Mouse (Mus musculus): ENCODE data around the gene E130114P18Rik.

Gene E130114P18Rik

DNA sequence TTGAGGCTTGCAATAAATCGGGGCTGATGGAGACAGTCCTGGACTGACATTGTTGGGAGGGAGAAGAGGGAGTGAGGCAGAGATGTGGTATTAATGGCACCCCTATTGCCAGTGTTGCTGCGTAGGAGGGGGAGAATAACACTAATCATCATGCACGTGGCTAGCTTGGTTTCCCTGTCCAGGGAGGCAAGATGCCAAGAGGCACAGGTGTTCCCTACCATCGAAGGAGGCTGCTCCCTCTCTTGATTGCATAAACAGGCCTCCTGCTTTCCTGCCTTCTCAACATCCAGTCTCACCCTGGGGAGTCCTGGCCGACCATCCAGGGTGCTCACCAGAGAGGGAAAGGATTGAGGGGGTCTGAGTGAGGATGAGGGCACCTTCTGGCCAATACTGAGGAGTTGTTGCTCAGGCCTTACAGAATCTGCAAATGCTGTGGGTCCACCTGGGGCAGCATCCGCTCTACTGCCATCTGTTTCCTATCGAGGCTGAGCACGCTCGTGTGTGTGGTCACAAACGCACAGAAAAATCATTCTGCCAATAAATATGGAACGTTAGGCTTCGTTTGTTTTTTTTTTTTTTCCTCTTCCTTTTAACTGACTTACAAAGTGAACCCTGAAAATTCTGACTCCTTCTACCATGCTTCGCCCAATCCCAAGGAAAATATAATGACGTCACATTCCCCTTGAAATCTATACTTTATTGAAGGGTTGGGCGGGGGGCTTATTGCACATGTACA is 130.0 kb downstream of the E130114P18Rik start:
- no peak for DNase-seq (ENCODE audit: low read depth)

DNA sequence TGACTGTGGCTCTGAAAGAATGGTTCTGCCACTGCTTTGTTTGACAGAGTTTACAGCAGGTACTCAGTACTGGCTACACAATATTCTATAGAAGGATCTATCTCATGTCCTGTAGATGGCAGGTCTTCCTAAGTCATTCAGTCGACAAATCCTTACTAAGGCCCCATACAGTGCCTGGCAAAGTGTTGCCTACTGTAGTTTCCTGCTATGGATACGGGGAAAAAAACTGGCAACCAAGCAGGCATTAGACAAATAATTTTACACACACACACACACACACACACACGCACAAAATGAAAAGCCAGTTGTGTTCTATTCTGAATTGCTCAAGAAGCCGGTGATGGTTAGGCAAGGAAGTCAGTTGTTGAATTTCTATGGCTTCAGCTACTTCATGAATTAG is 130.6 kb downstream of the E130114P18Rik start:
- no peak for DNase-seq (ENCODE audit: low read depth)

DNA sequence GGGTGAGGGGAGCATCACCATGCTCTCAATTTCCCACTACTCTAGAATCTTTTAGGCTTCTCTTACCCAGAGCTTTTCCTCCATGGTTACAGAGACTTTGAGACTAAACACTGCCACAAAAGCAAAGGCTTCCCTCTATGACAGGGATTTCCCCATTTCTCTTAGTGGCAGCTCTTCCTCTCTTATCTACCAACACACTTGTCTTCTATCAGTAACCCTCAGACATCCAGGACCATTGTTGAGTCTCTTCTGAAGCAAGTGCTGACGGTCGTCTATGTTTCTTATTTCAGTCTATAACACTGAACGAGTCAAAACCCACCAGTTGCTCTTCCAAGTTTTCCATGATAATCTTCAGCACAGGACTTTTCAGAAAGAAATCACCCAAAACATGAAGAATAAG is 137.5 kb downstream of the E130114P18Rik start:
- no peak for DNase-seq (ENCODE audit: low read depth)

- no peak for DNase-seq (ENCODE audit: low read depth)
These were observed 141.3 kb downstream of the E130114P18Rik start for GRCm38 (mm10) chr4:97636569-97636968.

GRCm38 (mm10) chr4:97635757-97636292 is 142.1 kb downstream of the E130114P18Rik start:
- DNase-seq (ENCODE audit: low read depth): no peak

GRCm38 (mm10) chr4:97635296-97635755 is 142.6 kb downstream of the E130114P18Rik start:
- DNase-seq (ENCODE audit: low read depth): no peak

- no peak for DNase-seq (ENCODE audit: low read depth)
These were observed 148.8 kb downstream of the E130114P18Rik start for GRCm38 (mm10) chr4:97628881-97629605.

DNA sequence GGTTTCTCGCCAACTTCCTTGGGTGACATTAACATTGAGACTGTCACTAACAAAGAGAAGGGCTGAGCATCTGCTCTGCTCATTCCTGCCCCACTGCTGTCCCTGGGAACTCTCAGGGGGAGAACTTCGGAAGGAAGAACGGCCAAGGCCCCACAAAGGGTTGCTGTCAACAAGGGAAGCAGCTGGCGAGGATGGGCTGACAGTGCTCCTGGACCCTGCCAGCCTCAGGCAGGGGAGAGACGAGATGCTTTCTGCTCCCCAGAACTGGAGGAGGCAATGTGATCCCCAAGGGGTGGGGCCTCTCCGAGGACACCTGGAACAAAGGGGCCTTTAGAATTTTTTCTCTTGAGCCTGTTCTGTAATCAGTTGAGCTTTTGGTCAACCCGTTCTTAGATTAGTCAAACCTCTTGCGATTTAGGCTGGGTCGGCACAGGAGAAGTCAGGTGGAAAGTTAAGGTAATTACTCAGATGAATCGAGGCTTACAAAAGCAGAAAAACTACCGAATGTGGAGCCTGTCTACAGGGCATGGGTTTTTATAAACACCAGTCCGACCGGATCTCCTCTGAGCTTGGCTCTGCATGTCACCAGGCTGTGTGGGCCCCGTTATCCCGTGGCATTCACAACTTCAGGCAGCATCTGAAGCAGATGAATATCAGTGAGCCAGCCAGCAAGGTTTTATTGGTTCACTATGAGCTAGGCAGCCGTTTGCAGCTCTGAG is 151.7 kb downstream of the E130114P18Rik start:
- DNase-seq (ENCODE audit: low read depth): no peak

- DNase-seq (ENCODE audit: low read depth): peak; percentile 7
These were observed 154.7 kb downstream of the E130114P18Rik start for GRCm38 (mm10) chr4:97623165-97623564.

- no peak for DNase-seq (ENCODE audit: low read depth)
These were observed 156.1 kb downstream of the E130114P18Rik start for GRCm38 (mm10) chr4:97621731-97622130.

DNA sequence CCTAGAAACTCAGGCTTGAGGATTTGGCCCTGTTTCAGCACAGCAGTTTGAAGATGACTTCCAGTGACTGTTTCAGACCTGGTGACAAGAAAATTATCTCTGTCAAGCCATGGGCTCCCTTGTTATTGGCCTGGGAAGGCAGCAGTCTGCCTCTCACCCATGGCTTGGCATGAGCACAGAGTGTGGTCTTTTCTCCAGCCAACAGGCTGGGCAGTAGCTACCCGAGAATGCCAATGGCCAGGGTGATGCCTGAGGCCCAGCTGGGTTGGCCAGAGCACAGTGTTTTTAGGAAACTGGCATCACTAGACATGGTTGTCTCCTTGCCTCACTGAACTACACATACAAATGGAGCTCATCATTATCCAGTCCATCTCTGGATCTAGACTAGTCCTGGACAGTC is 157.5 kb downstream of the E130114P18Rik start:
- no peak for DNase-seq (ENCODE audit: low read depth)

DNA sequence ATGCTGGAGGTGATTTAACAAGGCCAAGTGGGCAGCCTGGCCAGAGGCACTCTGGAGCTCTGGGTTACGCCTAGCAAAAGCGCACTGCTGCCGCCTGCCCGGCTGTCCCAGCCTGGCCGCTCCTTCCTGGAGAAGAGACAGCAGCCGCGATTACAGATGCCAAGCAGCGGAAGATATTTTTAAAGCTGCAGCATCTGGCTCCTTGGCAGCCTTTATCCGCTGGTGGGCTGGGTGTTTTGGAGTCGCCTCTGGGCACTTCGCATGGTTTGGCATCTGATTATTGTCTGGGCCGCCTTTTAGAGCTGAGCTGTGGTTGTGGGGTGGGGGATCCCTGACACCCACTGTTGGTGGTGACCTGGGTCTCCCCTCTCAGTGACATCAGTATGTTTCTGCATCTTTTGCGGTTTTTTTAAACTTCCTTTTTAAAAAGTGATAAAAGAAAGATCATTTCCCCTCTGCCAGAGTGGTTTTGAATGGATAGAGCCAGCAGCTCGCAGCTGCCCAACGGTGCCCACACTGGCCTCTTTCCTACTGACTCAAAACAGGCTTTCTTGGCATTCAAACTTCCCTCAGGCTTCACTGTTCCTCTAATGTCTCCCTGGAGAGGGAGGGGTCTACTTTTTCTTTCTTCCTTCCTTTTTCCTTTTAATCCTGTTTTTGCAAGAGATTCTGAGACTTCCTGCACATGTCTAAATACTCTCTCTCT is 159.1 kb downstream of the E130114P18Rik start:
- DNase-seq (ENCODE audit: low read depth): no peak

GRCm38 (mm10) chr4:97615031-97615430 is 162.8 kb downstream of the E130114P18Rik start:
- no peak for DNase-seq (ENCODE audit: low read depth)

DNA sequence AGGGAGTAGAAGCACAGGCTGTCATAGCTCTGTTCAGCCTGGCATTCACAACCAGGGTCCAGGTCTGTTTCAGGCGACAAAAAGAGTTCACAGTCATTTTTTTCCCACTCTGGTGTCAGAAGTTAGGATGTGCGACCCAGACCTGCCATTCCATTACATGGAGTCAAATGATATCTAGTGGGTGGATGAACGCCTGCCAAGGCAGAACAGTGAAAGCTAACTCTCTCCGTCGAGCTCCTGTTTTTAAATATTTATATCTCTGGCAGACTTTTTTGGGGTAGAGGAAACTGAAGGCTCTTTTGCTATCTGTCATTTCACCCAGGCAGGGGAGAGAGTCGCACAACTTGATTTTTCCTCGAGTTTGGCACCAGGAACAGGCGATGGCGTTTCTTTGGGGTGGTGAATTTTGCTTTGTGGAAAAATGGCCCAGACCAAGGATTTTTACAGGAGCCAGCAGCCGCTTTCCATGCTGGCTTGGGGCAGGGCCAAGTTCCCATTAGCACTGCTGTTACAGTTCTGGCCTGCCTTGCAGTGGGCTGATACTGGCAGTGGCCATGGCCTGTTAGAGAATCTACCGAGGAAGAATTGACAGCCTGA is 166.5 kb downstream of the E130114P18Rik start:
- no peak for DNase-seq (ENCODE audit: low read depth)

DNA sequence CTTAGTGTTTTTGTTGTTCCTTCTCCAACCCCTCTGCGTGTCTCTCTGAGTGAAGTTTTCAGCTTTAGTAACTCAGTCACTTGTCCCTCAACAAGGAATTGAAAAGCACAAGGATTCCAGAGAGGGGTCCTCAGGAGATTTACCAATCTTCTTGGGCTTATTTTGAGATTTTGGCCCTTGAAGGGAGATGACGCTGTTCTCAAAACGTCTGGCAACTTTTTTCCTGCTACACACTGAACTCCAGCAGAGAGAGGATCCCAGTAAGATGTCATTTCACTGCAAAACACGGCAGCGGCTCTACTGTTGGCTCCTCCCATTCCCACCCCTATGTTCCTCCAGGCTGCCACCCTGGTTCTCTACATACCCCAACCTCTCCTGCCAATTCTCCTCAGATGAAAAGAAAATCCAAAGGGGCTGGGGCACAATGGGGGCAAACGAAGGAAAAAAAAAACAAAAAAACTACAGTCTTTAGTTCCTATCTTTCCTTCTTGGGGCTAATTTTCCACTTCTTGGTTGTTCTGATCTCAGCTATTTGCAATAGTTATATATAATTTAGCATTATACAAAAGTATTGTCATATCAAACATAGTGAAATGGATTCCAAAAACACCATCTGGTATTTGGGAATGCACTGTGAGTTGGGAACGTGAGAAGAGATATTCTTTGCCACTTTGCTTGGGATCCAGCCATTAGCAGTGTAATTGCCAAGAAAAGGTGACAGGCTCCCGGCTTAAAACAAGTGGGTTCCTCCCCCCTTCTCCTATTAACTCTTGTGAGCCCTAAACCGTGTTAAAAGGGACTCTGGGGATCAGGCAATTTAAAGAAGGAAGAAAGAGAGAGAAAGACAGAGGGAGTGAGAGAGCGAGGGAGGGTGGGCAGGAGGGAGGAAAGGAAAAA is 167.8 kb downstream of the E130114P18Rik start:
- no peak for DNase-seq (ENCODE audit: low read depth)

DNA sequence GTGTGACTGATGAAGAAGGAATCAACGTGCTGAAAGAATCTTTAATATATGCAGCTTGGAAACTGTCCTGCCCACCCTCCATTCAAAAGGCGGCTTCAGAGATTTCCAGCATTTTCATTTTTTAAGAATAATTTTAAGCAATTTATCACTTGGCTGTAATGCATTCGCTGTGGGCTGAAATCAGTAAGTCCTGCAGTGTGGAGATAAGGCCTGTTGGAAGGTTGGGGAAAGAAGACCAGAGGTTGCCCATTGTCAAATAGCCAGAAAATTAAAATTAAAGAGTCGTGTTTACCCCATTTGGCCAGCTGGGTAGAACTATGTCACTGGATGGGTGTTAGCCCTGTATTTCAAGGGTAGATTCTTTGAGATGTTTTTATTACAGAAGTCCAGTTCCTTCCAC is 168.5 kb downstream of the E130114P18Rik start:
- DNase-seq (ENCODE audit: low read depth): no peak

GRCm38 (mm10) chr4:97608728-97609127 is 169.2 kb downstream of the E130114P18Rik start:
- no peak for DNase-seq (ENCODE audit: low read depth)

- DNase-seq (ENCODE audit: low read depth): no peak
These were observed 169.7 kb downstream of the E130114P18Rik start for GRCm38 (mm10) chr4:97608134-97608533.

DNA sequence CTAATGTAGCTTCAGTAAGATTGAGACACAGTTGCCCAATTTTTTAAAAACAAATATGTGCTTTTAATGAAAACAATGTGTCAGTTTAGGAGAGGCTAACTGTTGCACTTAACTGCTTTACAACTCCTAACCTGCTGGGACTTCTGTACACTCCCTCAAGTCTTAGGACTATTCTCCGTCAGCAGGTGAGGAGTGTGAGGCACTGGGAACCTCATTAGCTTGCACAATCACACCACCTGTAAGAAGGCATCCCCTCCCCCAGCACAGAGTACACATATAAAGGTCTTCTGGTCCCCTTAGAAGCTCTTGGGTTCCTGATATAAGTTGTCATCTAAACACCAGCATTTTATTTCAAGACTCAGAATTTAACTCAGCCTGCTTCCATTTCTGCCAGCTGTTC is 170.7 kb downstream of the E130114P18Rik start:
- DNase-seq (ENCODE audit: low read depth): no peak

- DNase-seq (ENCODE audit: low read depth): no peak
These were observed 171.4 kb downstream of the E130114P18Rik start for GRCm38 (mm10) chr4:97606524-97606923.
